Mouse (Mus musculus): ENCODE measurements at regions not wholly inside any gene's neighbourhood (a gene's known extent, or its start where the extent isn't known, plus 50 kb on each side); places are given as distances from the start of the nearest gene placed in this dataset.
A peak's percentile ranks its signal among the peaks of the same experiment; 100 is the strongest.

- Histone ChIP-seq H3K4me2 (replicated peaks) (no peak overlapping the region), H3K36me3 (no peaks in the 10 kb centered on the region), H3K9me3 (no peaks in the 10 kb centered on the region), H3K27me3 (peaks cover 41% of the 10 kb centered on the region), H3K27ac (replicated peaks) (no peak overlapping the region), H3K9ac (replicated peaks) (no peak overlapping the region), H3K4me1 (peaks cover 30% of the 10 kb centered on the region), H3K4me3 (no peak overlapping the region)
- 63% methylated on average over 10 of the region's 10 CpGs for WGBS
- no peak; the same call in 1 of the 2 replicates for ATAC-seq (ENCODE audit: low FRiP score, low read depth)
Observed at GRCm38 (mm10) chr11:114482070-114482469, 186.3 kb upstream of the Rpl38 start.

GRCm38 (mm10) chr11:114481037-114481436 is 187.3 kb upstream of the Rpl38 start:
- ATAC-seq (ENCODE audit: low FRiP score, low read depth), result no peak
- 68% methylated on average over 7 of the region's 7 CpGs for WGBS
- no peak overlapping the region for H3K27ac ChIP-seq (replicated peaks)
- peaks cover 27% of the 10 kb centered on the region for H3K4me1 ChIP-seq
- no peak overlapping the region for H3K4me3 ChIP-seq
- H3K9ac ChIP-seq (replicated peaks), result no peak overlapping the region
- no peaks in the 10 kb centered on the region for H3K36me3 ChIP-seq
- H3K4me2 ChIP-seq (replicated peaks), result no peak overlapping the region
- peaks cover 31% of the 10 kb centered on the region for H3K27me3 ChIP-seq
- no peaks in the 10 kb centered on the region for H3K9me3 ChIP-seq

DNA sequence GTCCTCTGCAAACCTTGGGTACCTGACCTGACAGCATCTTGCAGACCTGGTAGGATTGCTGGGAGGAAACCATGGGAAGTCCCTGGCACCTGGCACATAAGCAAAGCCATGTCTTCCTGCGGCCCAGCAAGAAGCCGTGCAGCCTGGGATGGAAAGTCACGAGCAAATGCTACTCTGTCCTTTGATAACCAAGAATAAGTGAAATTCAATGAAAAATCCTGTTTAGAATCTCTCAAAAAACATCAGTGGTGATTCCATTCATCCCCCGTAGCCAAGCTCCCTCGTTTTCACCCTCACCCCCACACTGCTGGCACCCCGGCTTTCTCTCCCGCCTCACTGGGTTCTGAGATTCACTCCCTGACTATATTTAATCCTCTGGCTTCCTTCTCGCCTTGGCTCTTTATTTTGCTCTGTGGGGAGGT is 188.2 kb upstream of the Rpl38 start:
- peaks cover 30% of the 10 kb centered on the region for H3K4me1 ChIP-seq
- WGBS, result 65% methylated on average over 8 of the region's 8 CpGs
- H3K27me3 ChIP-seq, result peaks cover 24% of the 10 kb centered on the region
- no peaks in the 10 kb centered on the region for H3K9me3 ChIP-seq
- H3K4me2 ChIP-seq (replicated peaks), result no peak overlapping the region
- no peak overlapping the region for H3K4me3 ChIP-seq
- H3K36me3 ChIP-seq, result no peaks in the 10 kb centered on the region
- H3K9ac ChIP-seq (replicated peaks), result no peak overlapping the region
- ATAC-seq (ENCODE audit: low FRiP score, low read depth), result no peak
- H3K27ac ChIP-seq (replicated peaks), result no peak overlapping the region

DNA sequence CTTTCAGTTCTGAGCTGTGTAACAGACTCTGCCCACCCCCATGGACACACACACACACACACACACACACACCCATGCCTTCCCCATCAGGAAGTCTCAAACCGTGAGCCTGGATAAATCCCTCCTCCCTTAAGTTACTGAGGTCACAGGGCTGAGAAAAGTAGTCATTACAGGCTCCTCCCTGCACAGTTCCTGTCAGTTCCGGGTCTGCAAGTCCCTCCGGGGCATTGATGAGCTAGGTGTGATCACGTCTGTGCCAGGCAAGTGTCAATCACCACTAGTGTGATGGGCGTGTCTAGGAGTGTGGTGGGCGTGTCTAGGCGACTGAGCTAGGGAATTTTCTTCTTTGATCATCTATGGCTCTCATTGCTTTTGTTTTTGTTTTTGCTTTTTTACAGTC is 189.6 kb upstream of the Rpl38 start:
- ATAC-seq (ENCODE audit: low FRiP score, low read depth), result 0 out of 2 replicates have a peak, but pooled peaks have one; percentile 16
- WGBS, result 17% methylated on average over 7 of the region's 7 CpGs
- H3K4me3 ChIP-seq, result no peak overlapping the region
- H3K4me1 ChIP-seq, result peaks cover 19% of the 10 kb centered on the region
- H3K36me3 ChIP-seq, result no peaks in the 10 kb centered on the region
- no peak overlapping the region for H3K9ac ChIP-seq (replicated peaks)
- H3K9me3 ChIP-seq, result no peaks in the 10 kb centered on the region
- H3K27me3 ChIP-seq, result peaks cover 24% of the 10 kb centered on the region
- no peak overlapping the region; the same call in 1 of the 2 replicates for H3K4me2 ChIP-seq (replicated peaks)
- no peak overlapping the region for H3K27ac ChIP-seq (replicated peaks)

GRCm38 (mm10) chr11:114477365-114477764 is 191.0 kb upstream of the Rpl38 start:
- 72% methylated on average over 3 of the region's 3 CpGs for WGBS
- Histone ChIP-seq H3K36me3 (no peaks in the 10 kb centered on the region), H3K9me3 (no peaks in the 10 kb centered on the region), H3K9ac (replicated peaks) (no peak overlapping the region), H3K4me1 (peaks cover 32% of the 10 kb centered on the region), H3K27me3 (peaks cover 24% of the 10 kb centered on the region), H3K4me2 (replicated peaks) (no peak overlapping the region), H3K4me3 (no peak overlapping the region), H3K27ac (replicated peaks) (no peak overlapping the region)
- ATAC-seq (ENCODE audit: low FRiP score, low read depth), result no peak

- Histone ChIP-seq H3K4me3 (no peak overlapping the region), H3K27ac (replicated peaks) (peak overlapping the region; percentile 65), H3K9ac (replicated peaks) (no peak overlapping the region), H3K36me3 (no peaks in the 10 kb centered on the region), H3K27me3 (peaks cover 29% of the 10 kb centered on the region), H3K4me2 (replicated peaks) (peak overlapping the region; percentile 31), H3K4me1 (peaks cover 41% of the 10 kb centered on the region), H3K9me3 (no peaks in the 10 kb centered on the region)
- peak; percentile 69 for ATAC-seq (ENCODE audit: low FRiP score, low read depth)
- WGBS, result 11% methylated on average over 22 of the region's 22 CpGs
Observed at GRCm38 (mm10) chr11:114472501-114473260, 195.6 kb upstream of the Rpl38 start.

DNA sequence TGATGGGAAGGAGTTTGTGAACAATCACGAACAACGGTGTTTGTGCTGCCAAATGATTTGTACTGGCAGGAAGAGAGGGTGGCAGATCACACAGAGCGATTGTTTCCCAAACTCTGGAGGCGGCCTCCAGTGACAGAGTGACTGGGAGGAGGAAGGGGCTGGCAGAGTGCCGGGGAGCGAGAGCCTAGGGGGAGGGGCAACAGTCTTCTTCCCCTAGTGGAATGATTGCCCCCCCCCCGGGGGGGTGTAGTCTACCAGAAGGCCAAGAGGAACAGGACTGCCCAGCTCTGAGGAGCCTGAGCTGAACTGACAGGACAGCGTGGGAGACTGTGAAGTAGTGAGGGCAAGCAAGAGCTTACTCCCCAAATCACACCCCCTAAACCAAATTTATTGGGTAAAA is 199.9 kb upstream of the Rpl38 start:
- Histone ChIP-seq H3K4me1 (peaks cover 58% of the 10 kb centered on the region), H3K4me3 (no peak overlapping the region), H3K9me3 (no peaks in the 10 kb centered on the region), H3K27ac (replicated peaks) (peak overlapping the region; percentile 67), H3K4me2 (replicated peaks) (peak overlapping the region; percentile 30), H3K9ac (replicated peaks) (no peak overlapping the region), H3K36me3 (no peaks in the 10 kb centered on the region), H3K27me3 (peaks cover 42% of the 10 kb centered on the region)
- WGBS, result 3% methylated on average over 8 of the region's 8 CpGs
- peak; percentile 57; the same call in 1 of the 2 replicates for ATAC-seq (ENCODE audit: low FRiP score, low read depth)

GRCm38 (mm10) chr11:114467803-114468202 is 200.5 kb upstream of the Rpl38 start:
- peaks cover 52% of the 10 kb centered on the region for H3K4me1 ChIP-seq
- H3K27me3 ChIP-seq, result peaks cover 42% of the 10 kb centered on the region
- H3K27ac ChIP-seq (replicated peaks), result peak overlapping the region; percentile 67
- peak overlapping the region; percentile 28; the same call in 1 of the 2 replicates for H3K4me2 ChIP-seq (replicated peaks)
- WGBS, result 8% methylated on average over 8 of the region's 8 CpGs
- no peak overlapping the region for H3K9ac ChIP-seq (replicated peaks)
- H3K4me3 ChIP-seq, result no peak overlapping the region
- ATAC-seq (ENCODE audit: low FRiP score, low read depth), result peak; percentile 75
- H3K9me3 ChIP-seq, result no peaks in the 10 kb centered on the region
- no peaks in the 10 kb centered on the region for H3K36me3 ChIP-seq

DNA sequence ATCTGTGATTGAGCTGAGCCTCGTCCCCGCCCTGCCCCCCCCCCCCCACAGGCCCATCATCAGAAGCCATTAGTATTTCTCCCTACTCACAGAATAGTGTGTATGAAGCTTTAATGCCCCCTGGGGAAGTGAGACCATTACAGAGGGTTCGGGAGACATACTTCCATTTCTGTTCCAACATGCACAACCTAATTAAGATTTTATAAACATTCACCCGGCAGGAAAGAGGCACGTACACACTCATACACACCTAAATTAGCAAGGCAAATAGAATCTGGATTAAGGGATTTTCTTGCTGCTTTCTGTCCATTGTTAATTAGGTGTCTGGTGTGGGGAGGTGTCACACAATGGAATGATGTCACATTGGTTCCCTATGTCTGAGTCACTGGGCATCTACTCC is 202.8 kb upstream of the Rpl38 start:
- Histone ChIP-seq H3K27me3 (peaks cover 32% of the 10 kb centered on the region), H3K36me3 (no peaks in the 10 kb centered on the region), H3K4me2 (replicated peaks) (no peak overlapping the region), H3K9ac (replicated peaks) (no peak overlapping the region), H3K27ac (replicated peaks) (no peak overlapping the region; the same call in 1 of the 2 replicates), H3K9me3 (no peaks in the 10 kb centered on the region), H3K4me3 (no peak overlapping the region), H3K4me1 (peaks cover 43% of the 10 kb centered on the region)
- 49% methylated on average over 5 of the region's 5 CpGs for WGBS
- no peak for ATAC-seq (ENCODE audit: low FRiP score, low read depth)

DNA sequence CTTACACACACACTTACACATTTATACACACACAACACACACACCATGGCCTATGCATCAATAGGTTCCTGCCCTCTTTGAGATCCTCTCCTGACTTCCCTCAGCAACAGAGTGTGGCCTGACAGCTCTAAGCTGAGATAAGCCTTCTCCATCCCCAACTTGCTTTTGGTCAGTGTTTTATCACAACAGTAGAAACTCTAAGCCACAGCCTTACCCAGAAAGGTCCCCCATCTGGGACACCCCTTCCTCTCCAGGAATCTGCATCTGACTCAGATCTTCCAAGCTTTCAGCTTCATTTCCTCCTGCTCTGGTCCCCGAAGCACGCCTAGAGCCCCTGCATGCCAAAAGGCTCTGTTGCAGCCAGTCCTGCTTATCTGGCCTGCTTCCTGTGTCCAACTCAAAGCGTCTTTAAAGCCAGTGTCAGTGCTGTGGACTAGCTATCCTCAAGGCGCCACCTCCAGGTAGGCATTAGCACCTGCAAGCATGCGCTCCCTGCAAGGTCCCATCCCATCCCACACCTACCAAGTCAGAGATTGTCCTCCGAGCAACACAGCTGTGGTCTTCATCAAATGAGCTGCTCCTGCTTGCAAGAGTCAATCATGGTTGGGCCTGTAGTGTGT is 205.5 kb upstream of the Rpl38 start:
- no peak overlapping the region for H3K4me2 ChIP-seq (replicated peaks)
- peaks cover 21% of the 10 kb centered on the region for H3K27me3 ChIP-seq
- H3K36me3 ChIP-seq, result no peaks in the 10 kb centered on the region
- no peak for ATAC-seq (ENCODE audit: low FRiP score, low read depth)
- no peaks in the 10 kb centered on the region for H3K9me3 ChIP-seq
- H3K9ac ChIP-seq (replicated peaks), result no peak overlapping the region
- 23% methylated on average over 6 of the region's 6 CpGs for WGBS
- H3K4me1 ChIP-seq, result peaks cover 31% of the 10 kb centered on the region
- H3K27ac ChIP-seq (replicated peaks), result no peak overlapping the region
- no peak overlapping the region for H3K4me3 ChIP-seq

DNA sequence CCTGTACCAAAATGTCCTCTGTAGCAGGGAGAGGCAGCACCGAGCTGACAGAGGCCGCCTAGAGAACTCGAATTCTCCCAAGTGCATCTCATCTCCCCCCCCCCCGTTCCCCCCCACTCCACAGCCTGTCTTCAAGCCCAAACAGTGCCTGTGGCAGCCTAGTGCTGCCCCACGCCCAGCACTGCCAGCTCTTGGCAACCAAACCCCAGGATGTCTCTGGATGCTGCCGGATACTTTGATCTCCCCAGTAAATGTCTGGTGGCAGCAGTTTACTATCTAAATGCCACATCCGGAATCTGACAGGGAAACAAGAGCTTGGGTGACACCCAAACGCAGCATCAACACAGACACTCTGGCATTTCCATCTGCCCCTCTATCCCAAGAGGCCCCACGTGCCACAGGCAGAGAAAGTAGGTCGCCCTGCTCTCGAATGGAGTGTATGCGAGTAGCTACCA is 213.4 kb upstream of the Rpl38 start:
- Histone ChIP-seq H3K36me3 (no peaks in the 10 kb centered on the region), H3K27ac (replicated peaks) (no peak overlapping the region), H3K9me3 (no peaks in the 10 kb centered on the region), H3K4me2 (replicated peaks) (no peak overlapping the region), H3K9ac (replicated peaks) (no peak overlapping the region), H3K27me3 (no peaks in the 10 kb centered on the region), H3K4me1 (peaks cover 10% of the 10 kb centered on the region; the same call in 1 of the 2 replicates), H3K4me3 (no peak overlapping the region)
- WGBS, result 67% methylated on average over 12 of the region's 12 CpGs
- ATAC-seq (ENCODE audit: low FRiP score, low read depth), result no peak

DNA sequence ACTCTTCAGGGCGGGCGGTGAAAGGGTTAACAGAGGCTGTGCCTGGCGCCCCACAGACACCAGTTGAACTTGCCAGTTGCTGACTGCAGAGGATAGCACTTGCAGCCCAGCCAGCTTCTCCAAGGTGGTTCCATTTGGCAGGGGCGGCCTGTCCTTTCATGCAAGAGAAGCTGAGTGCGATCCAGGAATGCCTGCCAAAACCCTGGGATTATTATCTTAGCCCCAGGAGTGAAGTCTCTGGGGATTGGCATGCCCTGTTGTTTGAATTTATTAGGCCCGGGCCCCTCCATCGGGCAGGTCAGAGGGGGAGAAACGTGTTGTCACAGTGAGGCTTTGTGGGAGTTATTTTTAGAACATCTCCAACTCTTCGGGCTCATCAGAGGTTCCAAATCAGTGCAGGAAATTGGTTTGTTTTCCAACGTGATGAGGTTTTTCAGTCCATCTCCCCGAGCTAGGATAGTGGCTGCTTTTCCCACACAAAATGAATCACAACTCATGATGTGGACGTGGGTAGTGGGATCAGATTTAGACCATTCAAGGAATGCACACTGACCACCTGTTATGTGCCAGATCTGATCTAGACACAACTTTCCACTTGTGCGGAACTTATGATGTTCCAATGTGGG is 219.4 kb upstream of the Rpl38 start:
- no peak overlapping the region for H3K27ac ChIP-seq (replicated peaks)
- peaks cover 9% of the 10 kb centered on the region for H3K27me3 ChIP-seq
- peaks cover 37% of the 10 kb centered on the region for H3K4me1 ChIP-seq

More for the DNA sequence above, 219.4 kb upstream of the Rpl38 start:
- Histone ChIP-seq H3K9ac (replicated peaks) (no peak overlapping the region), H3K36me3 (no peaks in the 10 kb centered on the region), H3K4me2 (replicated peaks) (no peak overlapping the region), H3K9me3 (no peaks in the 10 kb centered on the region), H3K4me3 (no peak overlapping the region)
- no peak for ATAC-seq (ENCODE audit: low FRiP score, low read depth)
- 54% methylated on average over 13 of the region's 13 CpGs for WGBS
